Mouse (Mus musculus) embryonic facial prominence, embryonic 13.5 days (tissue): ENCODE measurements around the gene Prr23a2. TPM values are rescaled to one million over a fixed set of nuclear protein-coding genes. Genes with fewer than 3 reads are reported as not detected.
"Not testable (repeated sequence)": the region's sequence is repeated elsewhere in the genome, so short reads cannot be mapped to it uniquely, and the experiment has no call there.

Experiments used
- ATAC-seq: fragments of 200-750 bp; cut with Nextera tagmentation; 2 replicates; pipeline ENCODE4 v1.8.0; 2017; ENCODE audit warnings: low read depth; ENCODE audit not compliant: insufficient number of reproducible peaks, insufficient read depth, low FRiP score, low TSS enrichment
- H3K27ac ChIP-seq: fragments of 300-500 bp; sonication (generic); 2 replicates; pipeline ENCODE4 v1.5.1; 2015; ENCODE audit warnings: moderate library complexity, mild to moderate bottlenecking, inconsistent platforms
- H3K27me3 ChIP-seq: fragments of 300-500 bp; sonication (generic); 2 replicates; pipeline ENCODE4 v1.6.1; 2015; ENCODE audit warnings: mild to moderate bottlenecking, inconsistent platforms
- H3K36me3 ChIP-seq: fragments of 300-500 bp; sonication (generic); 2 replicates; pipeline ENCODE4 v1.6.1; 2015; ENCODE audit warnings: mild to moderate bottlenecking, inconsistent platforms
- H3K4me1 ChIP-seq: fragments of 300-500 bp; sonication (generic); 2 replicates; pipeline ENCODE4 v1.6.1; 2015; ENCODE audit warnings: inconsistent platforms
- H3K4me2 ChIP-seq: fragments of 300-500 bp; sonication (generic); 2 replicates; pipeline ENCODE4 v1.6.1; 2015; ENCODE audit warnings: moderate library complexity, mild to moderate bottlenecking, inconsistent platforms
- H3K4me3 ChIP-seq: fragments of 300-500 bp; sonication (generic); 2 replicates; pipeline ENCODE4 v1.5.1; 2015; ENCODE audit warnings: mild to moderate bottlenecking, inconsistent platforms
- H3K9ac ChIP-seq: fragments of 300-500 bp; sonication (generic); 2 replicates; pipeline ENCODE4 v1.6.1; 2015; ENCODE audit warnings: mild to moderate bottlenecking, inconsistent platforms
- H3K9me3 ChIP-seq: fragments of 300-500 bp; sonication (generic); 2 replicates; pipeline ENCODE4 v1.6.1; 2016; ENCODE audit warnings: inconsistent platforms
- WGBS: fragments of 180-500 bp; shearing (Covaris S2); methylation state at CpG from one replicate; pipeline ENCODE4 v1.1.7; 2015; ENCODE audit warnings: mixed read lengths; 5-methylcytosine and 5-hydroxymethylcytosine counted together
- polyA plus RNA-seq: library from polyadenylated mRNA; unstranded; fragments of >200 nt; fragmentation: Nextera tagmentation; extraction: Ambion mirVana; gene quantifications from 2 replicates; pipeline ENCODE4 v1.2.1, GENCODE M21; 2015

Prr23a2 gene
- polyA plus RNA-seq, result not detected in 2 replicates

GRCm38 (mm10) chr9:98856210-98856609 is at the start of gene Prr23a2:
Prr23a2 (plus strand) TSS chr9:98856494.
- no peaks in the 10 kb centered on the region for H3K36me3 ChIP-seq
- H3K4me1 ChIP-seq, result no peaks in the 10 kb centered on the region
- H3K27ac ChIP-seq, result no peak within 1 kb of the TSS
- no peak for ATAC-seq
- 83% methylated on average over 18 of the region's 18 CpGs for WGBS
- no peaks in the 10 kb centered on the region; the same call in 1 of the 2 replicates for H3K9me3 ChIP-seq
- H3K9ac ChIP-seq, result no peak within 1 kb of the TSS
- no peak within 1 kb of the TSS for H3K4me2 ChIP-seq
- no peaks in the 10 kb centered on the region for H3K27me3 ChIP-seq
- no peak within 1 kb of the TSS for H3K4me3 ChIP-seq

- Histone ChIP-seq H3K36me3 (no peaks in the 10 kb centered on the region), H3K27me3 (peaks cover 13% of the 10 kb centered on the region; the same call in 1 of the 2 replicates), H3K4me3 (no peak overlapping the region), H3K4me1 (peaks cover 29% of the 10 kb centered on the region), H3K9me3 (no peaks in the 10 kb centered on the region), H3K4me2 (no peak overlapping the region), H3K9ac (no peak overlapping the region), H3K27ac (no peak overlapping the region)
- no peak for ATAC-seq
- WGBS, result 85% methylated on average over 8 of the region's 8 CpGs
Measured at GRCm38 (mm10) chr9:98807631-98808030, 48.7 kb upstream of the Prr23a2 start.

- not testable (repeated sequence) for H3K36me3 ChIP-seq, H3K9me3 ChIP-seq, H3K4me3 ChIP-seq, ATAC-seq, H3K4me2 ChIP-seq, H3K27ac ChIP-seq, H3K9ac ChIP-seq
- WGBS, result 63% methylated on average over 2 of the region's 2 CpGs
- Histone ChIP-seq H3K27me3 (peaks cover 17% of the 10 kb centered on the region; the same call in 1 of the 2 replicates), H3K4me1 (peaks cover 17% of the 10 kb centered on the region)
Measured at GRCm38 (mm10) chr9:98809526-98809925, 46.8 kb upstream of the Prr23a2 start.

- no peak overlapping the region for H3K27ac ChIP-seq
- peaks cover 10% of the 10 kb centered on the region; the same call in 1 of the 2 replicates for H3K4me1 ChIP-seq
- no peak for ATAC-seq
Measured at GRCm38 (mm10) chr9:98816066-98816465, 40.2 kb upstream of the Prr23a2 start.

GRCm38 (mm10) chr9:98817592-98817991 is 38.7 kb upstream of the Prr23a2 start:
- Histone ChIP-seq H3K27ac (no peak overlapping the region), H3K9me3 (no peaks in the 10 kb centered on the region), H3K27me3 (0 out of 2 replicates have a peak, but pooled peaks cover 8% of the 10 kb centered on the region), H3K4me1 (no peaks in the 10 kb centered on the region), H3K9ac (no peak overlapping the region), H3K4me3 (no peak overlapping the region), H3K4me2 (no peak overlapping the region), H3K36me3 (no peaks in the 10 kb centered on the region)
- no peak for ATAC-seq
- 86% methylated on average over 7 of the region's 7 CpGs for WGBS

More at GRCm38 (mm10) chr9:98816066-98816465, 40.2 kb upstream of the Prr23a2 start:
- Histone ChIP-seq H3K36me3 (no peaks in the 10 kb centered on the region), H3K9me3 (no peaks in the 10 kb centered on the region), H3K4me2 (no peak overlapping the region), H3K27me3 (0 out of 2 replicates have a peak, but pooled peaks cover 8% of the 10 kb centered on the region), H3K4me3 (no peak overlapping the region), H3K9ac (no peak overlapping the region)
- 65% methylated on average over 3 of the region's 3 CpGs for WGBS

GRCm38 (mm10) chr9:98818971-98819370 is 37.3 kb upstream of the Prr23a2 start:
- H3K9me3 ChIP-seq, result peaks cover 2% of the 10 kb centered on the region; the same call in 1 of the 2 replicates
- H3K9ac ChIP-seq, result no peak overlapping the region
- WGBS, result 83% methylated on average over 5 of the region's 5 CpGs
- no peak overlapping the region for H3K4me2 ChIP-seq
- H3K36me3 ChIP-seq, result no peaks in the 10 kb centered on the region
- H3K4me1 ChIP-seq, result no peaks in the 10 kb centered on the region
- no peak for ATAC-seq
- H3K27me3 ChIP-seq, result 0 out of 2 replicates have a peak, but pooled peaks cover 4% of the 10 kb centered on the region
- no peak overlapping the region for H3K4me3 ChIP-seq
- no peak overlapping the region for H3K27ac ChIP-seq

GRCm38 (mm10) chr9:98819481-98819880 is 36.8 kb upstream of the Prr23a2 start:
- Histone ChIP-seq H3K4me1 (no peaks in the 10 kb centered on the region), H3K9ac (no peak overlapping the region), H3K36me3 (no peaks in the 10 kb centered on the region), H3K9me3 (peaks cover 2% of the 10 kb centered on the region; the same call in 1 of the 2 replicates), H3K27ac (no peak overlapping the region), H3K4me2 (no peak overlapping the region), H3K4me3 (no peak overlapping the region), H3K27me3 (0 out of 2 replicates have a peak, but pooled peaks cover 4% of the 10 kb centered on the region)
- WGBS, result 100% methylated on average over 2 of the region's 2 CpGs
- no peak for ATAC-seq

- H3K9me3 ChIP-seq, result peaks cover 2% of the 10 kb centered on the region; the same call in 1 of the 2 replicates
- 0 out of 2 replicates have a peak, but pooled peaks cover 4% of the 10 kb centered on the region for H3K27me3 ChIP-seq
- H3K9ac ChIP-seq, result no peak overlapping the region
- H3K36me3 ChIP-seq, result no peaks in the 10 kb centered on the region
- no peak overlapping the region for H3K27ac ChIP-seq
- no peak overlapping the region for H3K4me2 ChIP-seq
- WGBS, result 87% methylated on average over 4 of the region's 4 CpGs
- no peak for ATAC-seq
- no peak overlapping the region for H3K4me3 ChIP-seq
- no peaks in the 10 kb centered on the region for H3K4me1 ChIP-seq
Measured at GRCm38 (mm10) chr9:98820461-98820860, 35.8 kb upstream of the Prr23a2 start.

GRCm38 (mm10) chr9:98821067-98821466 is 35.2 kb upstream of the Prr23a2 start:
- no peak for ATAC-seq
- no peak overlapping the region for H3K4me2 ChIP-seq
- H3K9ac ChIP-seq, result no peak overlapping the region
- no peak overlapping the region for H3K27ac ChIP-seq
- no peaks in the 10 kb centered on the region for H3K4me1 ChIP-seq
- H3K27me3 ChIP-seq, result 0 out of 2 replicates have a peak, but pooled peaks cover 4% of the 10 kb centered on the region
- peaks cover 2% of the 10 kb centered on the region; the same call in 1 of the 2 replicates for H3K9me3 ChIP-seq
- H3K36me3 ChIP-seq, result no peaks in the 10 kb centered on the region
- no peak overlapping the region for H3K4me3 ChIP-seq

GRCm38 (mm10) chr9:98823805-98824204 is 32.5 kb upstream of the Prr23a2 start:
- Histone ChIP-seq H3K4me2 (no peak overlapping the region), H3K36me3 (no peaks in the 10 kb centered on the region), H3K9ac (no peak overlapping the region), H3K4me1 (peaks cover under 1% of the 10 kb centered on the region; the same call in 1 of the 2 replicates), H3K9me3 (peaks cover 2% of the 10 kb centered on the region; the same call in 1 of the 2 replicates), H3K27me3 (no peaks in the 10 kb centered on the region), H3K4me3 (no peak overlapping the region), H3K27ac (no peak overlapping the region)
- ATAC-seq, result no peak
- WGBS, result 83% methylated on average over 7 of the region's 7 CpGs

GRCm38 (mm10) chr9:98829508-98829907 is 26.8 kb upstream of the Prr23a2 start:
- peaks cover 8% of the 10 kb centered on the region for H3K4me1 ChIP-seq
- no peak overlapping the region for H3K4me3 ChIP-seq
- no peak overlapping the region for H3K4me2 ChIP-seq
- H3K27ac ChIP-seq, result no peak overlapping the region
- H3K9me3 ChIP-seq, result no peaks in the 10 kb centered on the region
- H3K9ac ChIP-seq, result no peak overlapping the region
- WGBS, result 12% methylated on average over 5 of the region's 5 CpGs
- no peaks in the 10 kb centered on the region for H3K36me3 ChIP-seq
- H3K27me3 ChIP-seq, result no peaks in the 10 kb centered on the region
- ATAC-seq, result no peak

- WGBS, result 82% methylated on average over 7 of the region's 7 CpGs
- Histone ChIP-seq H3K9ac (no peak overlapping the region), H3K9me3 (0 out of 2 replicates have a peak, but pooled peaks cover 5% of the 10 kb centered on the region), H3K4me2 (no peak overlapping the region), H3K4me1 (no peaks in the 10 kb centered on the region), H3K27ac (no peak overlapping the region), H3K4me3 (no peak overlapping the region), H3K36me3 (no peaks in the 10 kb centered on the region), H3K27me3 (peaks cover 10% of the 10 kb centered on the region; the same call in 1 of the 2 replicates)
- no peak for ATAC-seq
Measured at GRCm38 (mm10) chr9:98837537-98838074, 18.7 kb upstream of the Prr23a2 start.
